Mouse (Mus musculus): ENCODE measurements around the gene Tppp3. TPM values are rescaled to one million over a fixed set of nuclear protein-coding genes. Genes with fewer than 3 reads are reported as not detected.

Gene Tppp3
- polyA plus RNA-seq, 1 experiment = 21.5 TPM

GRCm38 (mm10) chr8:105467396-105467985 is 3.8 kb downstream of the Tppp3 start:
- H3K27me3 ChIP-seq (ENCODE audit: control insufficient read depth, insufficient read depth, low read length) = no peaks in the 10 kb centered on the region
- H3K4me1 ChIP-seq (ENCODE audit: control insufficient read depth, insufficient read depth, low read length) = peaks cover 27% of the 10 kb centered on the region
- no peak overlapping the region for H3K4me3 ChIP-seq (ENCODE audit: control insufficient read depth, low read depth, low read length)
- no peaks in the 10 kb centered on the region for H3K36me3 ChIP-seq (ENCODE audit: control insufficient read depth, insufficient read depth, low read length)
- TF ChIP-seq CTCF (IDR thresholded peaks at IDR 0.05; ENCODE audit: control insufficient read depth, insufficient read depth, insufficient replicate concordance, low read depth, low read length) (no peak), POLR2A (IDR thresholded peaks at IDR 0.05; ENCODE audit: control insufficient read depth, low read depth, low read length) (no peak)
- no peak overlapping the region for H3K27ac ChIP-seq (ENCODE audit: control insufficient read depth, insufficient read depth, low read depth, low read length)

DNA sequence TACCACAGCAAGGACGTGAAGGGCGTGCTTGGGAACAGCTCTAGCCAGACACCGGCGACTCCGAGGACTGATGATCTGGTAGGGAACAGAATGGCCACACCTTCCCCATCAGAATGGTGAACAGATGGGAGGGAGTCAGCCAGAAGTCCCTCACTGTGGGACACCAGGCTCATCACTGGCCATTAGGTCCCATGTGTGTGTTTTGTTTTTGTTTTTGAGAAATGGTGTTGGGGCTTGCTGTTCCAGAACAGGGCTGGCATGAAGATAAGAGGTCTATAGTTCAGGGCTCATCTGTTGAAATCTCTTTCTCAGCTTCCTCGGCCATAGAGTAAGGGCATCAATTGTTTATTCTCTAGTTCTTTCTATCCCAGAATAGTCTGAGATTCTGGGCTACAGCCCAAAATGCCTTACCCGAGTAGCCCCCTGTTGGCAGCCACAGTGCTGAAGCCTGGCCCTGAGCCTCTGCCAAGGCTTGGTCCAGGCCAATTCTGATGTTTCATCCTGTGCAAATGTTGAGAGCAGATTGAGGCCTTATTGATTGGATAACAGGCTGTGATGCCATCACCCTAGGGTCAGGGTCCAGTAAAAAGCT is 4.5 kb downstream of the Tppp3 start:
- Histone ChIP-seq H3K27me3 (ENCODE audit: control insufficient read depth, insufficient read depth, low read length) (no peaks in the 10 kb centered on the region), H3K4me1 (ENCODE audit: control insufficient read depth, insufficient read depth, low read length) (peaks cover 25% of the 10 kb centered on the region), H3K27ac (ENCODE audit: control insufficient read depth, insufficient read depth, low read depth, low read length) (no peak overlapping the region), H3K36me3 (ENCODE audit: control insufficient read depth, insufficient read depth, low read length) (no peaks in the 10 kb centered on the region), H3K4me3 (ENCODE audit: control insufficient read depth, low read depth, low read length) (no peak overlapping the region)
- no peak for TF ChIP-seq CTCF (IDR thresholded peaks at IDR 0.05; ENCODE audit: control insufficient read depth, insufficient read depth, insufficient replicate concordance, low read depth, low read length)
- TF ChIP-seq POLR2A (IDR thresholded peaks at IDR 0.05; ENCODE audit: control insufficient read depth, low read depth, low read length) = no peak

- Histone ChIP-seq H3K4me1 (ENCODE audit: control insufficient read depth, insufficient read depth, low read length) (peaks cover 19% of the 10 kb centered on the region), H3K4me3 (ENCODE audit: control insufficient read depth, low read depth, low read length) (no peak overlapping the region), H3K27ac (ENCODE audit: control insufficient read depth, insufficient read depth, low read depth, low read length) (no peak overlapping the region), H3K36me3 (ENCODE audit: control insufficient read depth, insufficient read depth, low read length) (no peaks in the 10 kb centered on the region), H3K27me3 (ENCODE audit: control insufficient read depth, insufficient read depth, low read length) (no peaks in the 10 kb centered on the region)
- TF ChIP-seq CTCF (IDR thresholded peaks at IDR 0.05; ENCODE audit: control insufficient read depth, insufficient read depth, insufficient replicate concordance, low read depth, low read length) = no peak
- no peak for TF ChIP-seq POLR2A (IDR thresholded peaks at IDR 0.05; ENCODE audit: control insufficient read depth, low read depth, low read length)
Observed at GRCm38 (mm10) chr8:105466246-105466645, 5.1 kb downstream of the Tppp3 start.

DNA sequence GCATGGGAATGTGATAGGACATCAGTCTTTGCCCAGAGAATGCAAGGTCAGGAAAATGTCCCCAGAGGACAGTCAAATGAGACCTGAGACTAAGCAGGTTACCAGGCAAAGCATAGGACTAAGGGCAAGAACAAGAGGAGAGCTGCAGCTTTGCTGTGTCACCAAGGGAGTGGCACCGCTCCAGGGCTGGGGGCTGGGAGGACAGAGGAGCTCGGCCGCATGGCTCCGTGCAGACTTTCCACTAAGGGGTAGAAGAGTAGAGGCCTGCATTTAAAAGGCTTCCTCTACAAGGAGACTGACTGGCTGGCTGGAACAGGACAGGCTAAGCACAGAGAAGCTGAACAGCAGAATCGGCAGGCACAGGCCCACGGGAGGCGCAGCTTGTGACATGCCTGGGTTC is 6.7 kb downstream of the Tppp3 start:
- H3K4me1 ChIP-seq (ENCODE audit: control insufficient read depth, insufficient read depth, low read length) = peaks cover 10% of the 10 kb centered on the region

GRCm38 (mm10) chr8:105461085-105461803 is 10.1 kb downstream of the Tppp3 start:
- no peaks in the 10 kb centered on the region for H3K36me3 ChIP-seq (ENCODE audit: control insufficient read depth, insufficient read depth, low read length)
- no peak overlapping the region for H3K4me3 ChIP-seq (ENCODE audit: control insufficient read depth, low read depth, low read length)
- H3K27ac ChIP-seq (ENCODE audit: control insufficient read depth, insufficient read depth, low read depth, low read length) = no peak overlapping the region
- no peaks in the 10 kb centered on the region for H3K27me3 ChIP-seq (ENCODE audit: control insufficient read depth, insufficient read depth, low read length)
- H3K4me1 ChIP-seq (ENCODE audit: control insufficient read depth, insufficient read depth, low read length) = peaks cover 2% of the 10 kb centered on the region
- no peak for TF ChIP-seq POLR2A (IDR thresholded peaks at IDR 0.05; ENCODE audit: control insufficient read depth, low read depth, low read length)
- no peak for TF ChIP-seq CTCF (IDR thresholded peaks at IDR 0.05; ENCODE audit: control insufficient read depth, insufficient read depth, insufficient replicate concordance, low read depth, low read length)

More for the DNA sequence above, 6.7 kb downstream of the Tppp3 start:
- Histone ChIP-seq H3K36me3 (ENCODE audit: control insufficient read depth, insufficient read depth, low read length) (no peaks in the 10 kb centered on the region), H3K27ac (ENCODE audit: control insufficient read depth, insufficient read depth, low read depth, low read length) (no peak overlapping the region), H3K4me3 (ENCODE audit: control insufficient read depth, low read depth, low read length) (no peak overlapping the region), H3K27me3 (ENCODE audit: control insufficient read depth, insufficient read depth, low read length) (no peaks in the 10 kb centered on the region)
- no peak for TF ChIP-seq POLR2A (IDR thresholded peaks at IDR 0.05; ENCODE audit: control insufficient read depth, low read depth, low read length)
- no peak for TF ChIP-seq CTCF (IDR thresholded peaks at IDR 0.05; ENCODE audit: control insufficient read depth, insufficient read depth, insufficient replicate concordance, low read depth, low read length)

- TF ChIP-seq POLR2A (IDR thresholded peaks at IDR 0.05; ENCODE audit: control insufficient read depth, low read depth, low read length) (no peak), CTCF (IDR thresholded peaks at IDR 0.05; ENCODE audit: control insufficient read depth, insufficient read depth, insufficient replicate concordance, low read depth, low read length) (no peak)
- no peak overlapping the region for H3K4me3 ChIP-seq (ENCODE audit: control insufficient read depth, low read depth, low read length)
- no peak overlapping the region for H3K27ac ChIP-seq (ENCODE audit: control insufficient read depth, insufficient read depth, low read depth, low read length)
- H3K4me1 ChIP-seq (ENCODE audit: control insufficient read depth, insufficient read depth, low read length) = peaks cover 2% of the 10 kb centered on the region
- no peaks in the 10 kb centered on the region for H3K27me3 ChIP-seq (ENCODE audit: control insufficient read depth, insufficient read depth, low read length)
- no peaks in the 10 kb centered on the region for H3K36me3 ChIP-seq (ENCODE audit: control insufficient read depth, insufficient read depth, low read length)
Observed at GRCm38 (mm10) chr8:105455218-105455617, 16.1 kb downstream of the Tppp3 start.

GRCm38 (mm10) chr8:105454088-105454487 is 17.2 kb downstream of the Tppp3 start:
- H3K36me3 ChIP-seq (ENCODE audit: control insufficient read depth, insufficient read depth, low read length) = no peaks in the 10 kb centered on the region
- no peak overlapping the region for H3K4me3 ChIP-seq (ENCODE audit: control insufficient read depth, low read depth, low read length)
- no peaks in the 10 kb centered on the region for H3K27me3 ChIP-seq (ENCODE audit: control insufficient read depth, insufficient read depth, low read length)
- no peak for TF ChIP-seq CTCF (IDR thresholded peaks at IDR 0.05; ENCODE audit: control insufficient read depth, insufficient read depth, insufficient replicate concordance, low read depth, low read length)
- TF ChIP-seq POLR2A (IDR thresholded peaks at IDR 0.05; ENCODE audit: control insufficient read depth, low read depth, low read length) = no peak
- H3K4me1 ChIP-seq (ENCODE audit: control insufficient read depth, insufficient read depth, low read length) = peaks cover 2% of the 10 kb centered on the region
- H3K27ac ChIP-seq (ENCODE audit: control insufficient read depth, insufficient read depth, low read depth, low read length) = no peak overlapping the region

Data from testis, adult 2 months (tissue).